Mouse (Mus musculus) lung, embryonic 16.5 days (tissue): ENCODE measurements at regions not wholly inside any gene's neighbourhood (a gene's known extent, or its start where the extent isn't known, plus 50 kb on each side); places are given as distances from the start of the nearest gene placed in this dataset.
A peak's percentile ranks its signal among the peaks of the same experiment; 100 is the strongest.

ENCODE experiments used
- ATAC-seq: fragments of 200-750 bp; cut with Nextera tagmentation; 2 replicates; pipeline ENCODE4 v1.8.0; 2017; ENCODE audit warnings: low read depth, mild to moderate bottlenecking, moderate library complexity
- H3K27ac ChIP-seq: fragments of 300-500 bp; sonication (generic); 2 replicates; pipeline ENCODE4 v1.5.1; 2014; ENCODE audit warnings: mild to moderate bottlenecking, control low read depth, low read length
- H3K27me3 ChIP-seq: fragments of 300-500 bp; sonication (generic); 2 replicates; pipeline ENCODE4 v1.6.1; 2014; ENCODE audit warnings: low read depth, low read length, mixed read lengths; ENCODE audit not compliant: control insufficient read depth, insufficient read depth
- H3K36me3 ChIP-seq: fragments of 300-500 bp; sonication (generic); 2 replicates; pipeline ENCODE4 v1.6.1; 2014; ENCODE audit warnings: low read length; ENCODE audit not compliant: control insufficient read depth, insufficient read depth
- H3K4me1 ChIP-seq: fragments of 300-500 bp; sonication (generic); replicated peaks from 2 replicates; pipeline ENCODE4 v1.6.1; 2014; ENCODE audit warnings: low read length, mixed read lengths; ENCODE audit not compliant: control insufficient read depth, insufficient read depth
- H3K4me2 ChIP-seq: fragments of 300-500 bp; sonication (generic); 2 replicates; pipeline ENCODE4 v1.6.1; 2014; ENCODE audit warnings: low read depth, low read length, control low read depth
- H3K4me3 ChIP-seq: fragments of 300-500 bp; sonication (generic); 2 replicates; pipeline ENCODE4 v1.5.1; 2014; ENCODE audit warnings: mild to moderate bottlenecking, low read length, control low read depth
- H3K9ac ChIP-seq: fragments of 300-500 bp; sonication (generic); 2 replicates; pipeline ENCODE4 v1.6.1; 2014; ENCODE audit warnings: low read length, control low read depth
- H3K9me3 ChIP-seq: fragments of 300-500 bp; sonication (generic); 2 replicates; pipeline ENCODE4 v1.6.1; 2016; ENCODE audit warnings: low read length; ENCODE audit not compliant: control insufficient read depth
- WGBS: fragments of 180-500 bp; shearing (Covaris S2); extraction: QIAGEN DNeasy Blood & Tissue Kit; methylation state at CpG from one replicate; pipeline ENCODE4 v1.1.7; 2014; 5-methylcytosine and 5-hydroxymethylcytosine counted together

- H3K27me3 ChIP-seq, result no peaks in the 10 kb centered on the region
- no peak for ATAC-seq
- H3K9me3 ChIP-seq, result no peaks in the 10 kb centered on the region
- H3K4me1 ChIP-seq, result peaks cover 40% of the 10 kb centered on the region
- no peaks in the 10 kb centered on the region for H3K36me3 ChIP-seq
- no peak overlapping the region for H3K9ac ChIP-seq
- H3K27ac ChIP-seq, result no peak overlapping the region
- H3K4me2 ChIP-seq, result no peak overlapping the region
- WGBS, result 59% methylated on average over 9 of the region's 9 CpGs
- no peak overlapping the region for H3K4me3 ChIP-seq
Observed at GRCm38 (mm10) chr12:8447612-8448011, 52.2 kb downstream of the Rhob start.

GRCm38 (mm10) chr12:8447025-8447424 is 52.8 kb downstream of the Rhob start:
- Histone ChIP-seq H3K4me1 (peaks cover 34% of the 10 kb centered on the region), H3K27me3 (no peaks in the 10 kb centered on the region), H3K4me3 (no peak overlapping the region), H3K27ac (no peak overlapping the region), H3K9me3 (no peaks in the 10 kb centered on the region), H3K4me2 (no peak overlapping the region), H3K9ac (0 out of 2 replicates have a peak overlapping the region, but pooled peaks have one; percentile 8), H3K36me3 (no peaks in the 10 kb centered on the region)
- 13% methylated on average over 7 of the region's 7 CpGs for WGBS
- ATAC-seq, result no peak

- Histone ChIP-seq H3K9me3 (no peaks in the 10 kb centered on the region), H3K27ac (no peak overlapping the region), H3K4me3 (no peak overlapping the region), H3K4me2 (no peak overlapping the region), H3K9ac (no peak overlapping the region), H3K4me1 (peaks cover 29% of the 10 kb centered on the region), H3K36me3 (no peaks in the 10 kb centered on the region), H3K27me3 (no peaks in the 10 kb centered on the region)
- peak; percentile 39 for ATAC-seq
- 67% methylated on average over 13 of the region's 13 CpGs for WGBS
Observed at GRCm38 (mm10) chr12:8444975-8445853, 54.6 kb downstream of the Rhob start.

GRCm38 (mm10) chr12:8443917-8444453 is 55.8 kb downstream of the Rhob start:
- no peaks in the 10 kb centered on the region for H3K9me3 ChIP-seq
- peak overlapping the region; percentile 27 for H3K27ac ChIP-seq
- no peaks in the 10 kb centered on the region for H3K36me3 ChIP-seq
- WGBS, result 67% methylated on average over 4 of the region's 4 CpGs
- no peak for ATAC-seq
- no peak overlapping the region for H3K9ac ChIP-seq
- no peak overlapping the region for H3K4me3 ChIP-seq
- no peaks in the 10 kb centered on the region for H3K27me3 ChIP-seq
- H3K4me1 ChIP-seq, result peaks cover 29% of the 10 kb centered on the region
- no peak overlapping the region for H3K4me2 ChIP-seq

- WGBS, result 59% methylated on average over 4 of the region's 4 CpGs
- H3K4me2 ChIP-seq, result no peak overlapping the region
- no peaks in the 10 kb centered on the region for H3K9me3 ChIP-seq
- H3K9ac ChIP-seq, result no peak overlapping the region
- H3K27me3 ChIP-seq, result no peaks in the 10 kb centered on the region
- no peak overlapping the region; the same call in 1 of the 2 replicates for H3K27ac ChIP-seq
- peaks cover 29% of the 10 kb centered on the region for H3K4me1 ChIP-seq
- no peak overlapping the region for H3K4me3 ChIP-seq
- peak; percentile 53 for ATAC-seq
- H3K36me3 ChIP-seq, result no peaks in the 10 kb centered on the region
Observed at GRCm38 (mm10) chr12:8443253-8443661, 56.6 kb downstream of the Rhob start.

GRCm38 (mm10) chr12:8441275-8441674 is 58.5 kb downstream of the Rhob start:
- Histone ChIP-seq H3K9ac (no peak overlapping the region), H3K4me3 (no peak overlapping the region), H3K9me3 (no peaks in the 10 kb centered on the region), H3K27me3 (no peaks in the 10 kb centered on the region), H3K4me1 (peaks cover 29% of the 10 kb centered on the region), H3K4me2 (no peak overlapping the region), H3K36me3 (no peaks in the 10 kb centered on the region), H3K27ac (no peak overlapping the region)
- ATAC-seq, result no peak
- 86% methylated on average over 4 of the region's 4 CpGs for WGBS

GRCm38 (mm10) chr12:8440373-8440772 is 59.4 kb downstream of the Rhob start:
- ATAC-seq, result no peak
- H3K4me1 ChIP-seq, result peaks cover 33% of the 10 kb centered on the region

GRCm38 (mm10) chr12:8439957-8440356 is 59.9 kb downstream of the Rhob start:
- 78% methylated on average over 3 of the region's 3 CpGs for WGBS
- Histone ChIP-seq H3K27ac (no peak overlapping the region), H3K9me3 (no peaks in the 10 kb centered on the region), H3K4me3 (no peak overlapping the region), H3K9ac (no peak overlapping the region), H3K27me3 (no peaks in the 10 kb centered on the region), H3K36me3 (no peaks in the 10 kb centered on the region), H3K4me2 (no peak overlapping the region), H3K4me1 (peaks cover 30% of the 10 kb centered on the region)
- no peak for ATAC-seq

More at GRCm38 (mm10) chr12:8440373-8440772, 59.4 kb downstream of the Rhob start:
- H3K4me2 ChIP-seq, result no peak overlapping the region
- H3K4me3 ChIP-seq, result no peak overlapping the region
- WGBS, result 90% methylated on average over 3 of the region's 3 CpGs
- H3K27ac ChIP-seq, result no peak overlapping the region
- H3K9ac ChIP-seq, result no peak overlapping the region
- H3K36me3 ChIP-seq, result no peaks in the 10 kb centered on the region
- no peaks in the 10 kb centered on the region for H3K27me3 ChIP-seq
- H3K9me3 ChIP-seq, result no peaks in the 10 kb centered on the region

GRCm38 (mm10) chr12:8439486-8439885 is 60.3 kb downstream of the Rhob start:
- H3K4me1 ChIP-seq, result peaks cover 28% of the 10 kb centered on the region
- 52% methylated on average over 4 of the region's 4 CpGs for WGBS
- H3K36me3 ChIP-seq, result no peaks in the 10 kb centered on the region
- H3K27me3 ChIP-seq, result no peaks in the 10 kb centered on the region
- H3K9ac ChIP-seq, result no peak overlapping the region
- no peaks in the 10 kb centered on the region for H3K9me3 ChIP-seq
- no peak overlapping the region for H3K4me2 ChIP-seq
- ATAC-seq, result no peak
- no peak overlapping the region for H3K27ac ChIP-seq
- H3K4me3 ChIP-seq, result no peak overlapping the region
